Mouse (Mus musculus) cerebral cortex, adult 2 months (tissue): ENCODE measurements around the gene Slx4ip.

ENCODE experiments used
- WGBS: fragments of 180-500 bp; shearing (Covaris S2); methylation state at CpG from one replicate; pipeline ENCODE4 v1.1.7; 2018; 5-methylcytosine and 5-hydroxymethylcytosine counted together

The Slx4ip gene

GRCm38 (mm10) chr2:137064513-137064912, 173.5 kb downstream of the Slx4ip start:
- WGBS: 87% methylated on average over 3 of the region's 3 CpGs

GRCm38 (mm10) chr2:137067479-137068110, 176.6 kb downstream of the Slx4ip start:
- WGBS: 68% methylated on average over 10 of the region's 10 CpGs

GRCm38 (mm10) chr2:137073473-137074312, 182.7 kb downstream of the Slx4ip start:
- WGBS: 34% methylated on average over 16 of the region's 16 CpGs

GRCm38 (mm10) chr2:137074313-137074620, 183.2 kb downstream of the Slx4ip start:
- WGBS: 51% methylated on average over 2 of the region's 2 CpGs

- 75% methylated on average over 4 of the region's 4 CpGs for WGBS
Measured at GRCm38 (mm10) chr2:137078771-137079170, 187.8 kb downstream of the Slx4ip start.

- WGBS: 40% methylated on average over 10 of the region's 10 CpGs
Measured at GRCm38 (mm10) chr2:137079721-137080320, 188.8 kb downstream of the Slx4ip start.

- 84% methylated on average over 6 of the region's 6 CpGs for WGBS
Measured at GRCm38 (mm10) chr2:137080468-137080867, 189.4 kb downstream of the Slx4ip start.

- WGBS: 83% methylated on average over 7 of the region's 7 CpGs
Measured at GRCm38 (mm10) chr2:137081001-137081400, 190.0 kb downstream of the Slx4ip start.

GRCm38 (mm10) chr2:137082896-137083620, 192.0 kb downstream of the Slx4ip start:
- 40% methylated on average over 24 of the region's 24 CpGs for WGBS

- WGBS: 79% methylated on average over 8 of the region's 8 CpGs
Measured at GRCm38 (mm10) chr2:137085257-137085656, 194.2 kb downstream of the Slx4ip start.

GRCm38 (mm10) chr2:137086621-137087395, 195.8 kb downstream of the Slx4ip start:
- WGBS: 85% methylated on average over 14 of the region's 14 CpGs

- 87% methylated on average over 6 of the region's 6 CpGs for WGBS
Measured at GRCm38 (mm10) chr2:137087705-137088104, 196.7 kb downstream of the Slx4ip start.

- WGBS: 83% methylated on average over 11 of the region's 11 CpGs
Measured at GRCm38 (mm10) chr2:137091766-137092522, 200.9 kb downstream of the Slx4ip start.

- WGBS: 72% methylated on average over 10 of the region's 10 CpGs
Measured at GRCm38 (mm10) chr2:137092523-137093297, 201.7 kb downstream of the Slx4ip start.

GRCm38 (mm10) chr2:137093298-137093630, 202.2 kb downstream of the Slx4ip start:
- 87% methylated on average over 7 of the region's 7 CpGs for WGBS

- WGBS: 89% methylated on average over 8 of the region's 8 CpGs
Measured at GRCm38 (mm10) chr2:137094301-137094700, 203.3 kb downstream of the Slx4ip start.

GRCm38 (mm10) chr2:137096981-137097460, 206.0 kb downstream of the Slx4ip start:
- 46% methylated on average over 5 of the region's 5 CpGs for WGBS

- 68% methylated on average over 11 of the region's 11 CpGs for WGBS
Measured at GRCm38 (mm10) chr2:137098269-137099035, 207.4 kb downstream of the Slx4ip start.

- 74% methylated on average over 6 of the region's 6 CpGs for WGBS
Measured at GRCm38 (mm10) chr2:137099211-137099734, 208.3 kb downstream of the Slx4ip start.
